8 mouse cellular contexts compared by ENCODE assay signal in genomic region chr7:120124844-120125243, GRCm38 (mm10). TPM values are rescaled to one million over a fixed set of nuclear protein-coding genes. Genes with fewer than 3 reads are reported as not detected.
DNase-seq lines count a peak whose midpoint lies in the region; ATAC-seq and TF ChIP-seq lines count a peak whose summit lies in the region.

No protein-coding gene starts in this region.

- TF ChIP-seq CTCF in gastrocnemius, adult 2 months (IDR thresholded peaks at IDR 0.05) = peak; percentile 78
- TF ChIP-seq CTCF in hindbrain, postnatal 0 days (IDR thresholded peaks at IDR 0.05; ENCODE audit: low read depth) = peak; percentile 95

- peak; percentile 84 for DNase-seq in adipocyte (ENCODE audit: low spot score)
- DNase-seq in cerebellum, postnatal 36 days = peak; percentile 57 to 68
- peak; percentile 70 for DNase-seq in gastrocnemius, adult 2 months
- DNase-seq in hindbrain, postnatal 0 days (ENCODE audit: low spot score) = peak; percentile 88
- DNase-seq in left cerebral cortex, adult 18-20 months (ENCODE audit: low spot score in 2 of 2) = peak; percentile 76 to 79
- peak; percentile 88 for DNase-seq in lung, postnatal 36 days
- peak; percentile 84 to 85 for DNase-seq in right cerebral cortex, adult 2 months (ENCODE audit: low spot score in 2 of 2)

- intact Hi-C loops in gastrocnemius, adult 2 months (cut with DNase I) = loop anchor here (1.0 to 2.0 kb wide), 2 partner anchors 80 to 276 kb away; no protein-coding TSS in a partner anchor

- H3K27ac ChIP-seq in gastrocnemius, adult 2 months = peak overlapping the region; percentile 10; the same call in 1 of the 2 replicates
- H3K27ac ChIP-seq in hindbrain, postnatal 0 days = no peak overlapping the region

- no peaks in the 10 kb centered on the region for H3K27me3 ChIP-seq in hindbrain, postnatal 0 days (ENCODE audit: insufficient read depth, low read length)

- peak; percentile 93 for ATAC-seq in hindbrain, postnatal 0 days
- ATAC-seq in activated CD4-positive, CD25-positive, alpha-beta regulatory T cell, adult 4 months = no peak

- H3K36me3 ChIP-seq in hindbrain, postnatal 0 days (ENCODE audit: insufficient read depth, low read length) = no peaks in the 10 kb centered on the region

- H3K4me1 ChIP-seq in hindbrain, postnatal 0 days (ENCODE audit: insufficient read depth, low read length) = no peaks in the 10 kb centered on the region

- H3K4me2 ChIP-seq in hindbrain, postnatal 0 days (ENCODE audit: low read depth, low read length) = no peak overlapping the region

- no peaks in the 10 kb centered on the region for H3K9me3 ChIP-seq in hindbrain, postnatal 0 days (ENCODE audit: low read length)

- no peak overlapping the region for H3K4me3 ChIP-seq in gastrocnemius, adult 2 months
- no peak overlapping the region for H3K4me3 ChIP-seq in hindbrain, postnatal 0 days (ENCODE audit: low read length)

- 2% methylated on average over 3 of the region's 3 CpGs for WGBS in hindbrain, postnatal 0 days

- no peak overlapping the region for H3K9ac ChIP-seq in hindbrain, postnatal 0 days (replicated peaks; ENCODE audit: low read length)

RNA-seq across cellular contexts. Expression of gene Zp2, which starts 20.2 kb away (rescaled TPM):
- total RNA-seq in gastrocnemius, adult 2 months (2021) = under 1 TPM; 0.31 to 0.78 TPM
- not detected in 2 replicates for total RNA-seq in hindbrain, postnatal 0 days (2014; rRNA removed)
- not detected in 2 replicates for polyA plus RNA-seq in hindbrain, postnatal 0 days (2015; fragmentation: Nextera tagmentation; extraction: Ambion mirVana)
- under 1 TPM in 1 of 2 experiments, not detected in 1; 0.30 TPM for total RNA-seq in left cerebral cortex, adult 18-20 months (2021)
- not detected for polyA plus RNA-seq in activated CD4-positive, CD25-positive, alpha-beta regulatory T cell, adult 4 months (2017; shearing (Covaris generic))

RNA-seq across cellular contexts. Expression of gene Tmem159, which starts 22.7 kb away (rescaled TPM):
- 10 to 100 TPM in 1 of 2 experiments, 1 to 10 TPM in 1; 9.7 to 11.4 TPM for total RNA-seq in gastrocnemius, adult 2 months (2021)
- 20.2 and 21.4 TPM in 2 replicates for total RNA-seq in hindbrain, postnatal 0 days (2014; rRNA removed)
- 23.0 and 26.5 TPM in 2 replicates for polyA plus RNA-seq in hindbrain, postnatal 0 days (2015; fragmentation: Nextera tagmentation; extraction: Ambion mirVana)
- total RNA-seq in left cerebral cortex, adult 18-20 months (2021) = 10 to 100 TPM; 12.9 to 14.1 TPM
- polyA plus RNA-seq in activated CD4-positive, CD25-positive, alpha-beta regulatory T cell, adult 4 months (2017; shearing (Covaris generic)) = 1 to 10 TPM; 3.0 to 3.8 TPM

RNA-seq across cellular contexts. Expression of gene Dnah3, which starts 29.8 kb away (rescaled TPM):
- under 1 TPM; 0.13 to 0.14 TPM for total RNA-seq in gastrocnemius, adult 2 months (2021)
- total RNA-seq in hindbrain, postnatal 0 days (2014; rRNA removed) = 0.11 and 0.31 TPM in 2 replicates
- polyA plus RNA-seq in hindbrain, postnatal 0 days (2015; fragmentation: Nextera tagmentation; extraction: Ambion mirVana) = 0.03 and 0.08 TPM in 2 replicates
- under 1 TPM; 0.12 to 0.19 TPM for total RNA-seq in left cerebral cortex, adult 18-20 months (2021)
- under 1 TPM in 1 of 2 experiments, not detected in 1; 0.19 TPM for polyA plus RNA-seq in activated CD4-positive, CD25-positive, alpha-beta regulatory T cell, adult 4 months (2017; shearing (Covaris generic))

RNA-seq across cellular contexts. Expression of gene Anks4b, which starts 48.8 kb away (rescaled TPM):
- total RNA-seq in gastrocnemius, adult 2 months (2021) = under 1 TPM; 0.10 to 0.11 TPM
- total RNA-seq in hindbrain, postnatal 0 days (2014; rRNA removed) = not detected in 2 replicates
- not detected in 2 replicates for polyA plus RNA-seq in hindbrain, postnatal 0 days (2015; fragmentation: Nextera tagmentation; extraction: Ambion mirVana)
- total RNA-seq in left cerebral cortex, adult 18-20 months (2021) = under 1 TPM; 0.21 to 0.40 TPM
- not detected for polyA plus RNA-seq in activated CD4-positive, CD25-positive, alpha-beta regulatory T cell, adult 4 months (2017; shearing (Covaris generic))
